Mouse (Mus musculus) limb, embryonic 14.5 days (tissue): ENCODE data around the gene Fbxo7. TPM values are rescaled to one million over a fixed set of nuclear protein-coding genes. Genes with fewer than 3 reads are reported as not detected.

Experiments used
- ATAC-seq: fragments of 200-750 bp; cut with Nextera tagmentation; 2 replicates; pipeline ENCODE4 v1.8.0; 2017; ENCODE audit warnings: low read depth, moderate number of reproducible peaks, moderate TSS enrichment; ENCODE audit not compliant: low FRiP score
- DNase-seq: peaks from one replicate; pipeline ENCODE4 v3.0.0-alpha.2; 2015; ENCODE audit warnings: low spot score
- H3K27ac ChIP-seq: fragments of 300-500 bp; sonication (generic); replicated peaks from 2 replicates; pipeline ENCODE4 v1.5.1; 2014; ENCODE audit warnings: low read depth, mild to moderate bottlenecking, low read length, moderate library complexity, mixed read lengths
- H3K27me3 ChIP-seq: fragments of 300-500 bp; sonication (generic); 2 replicates; pipeline ENCODE4 v1.6.1; 2014; ENCODE audit warnings: low read length, mixed read lengths; ENCODE audit not compliant: control insufficient read depth, insufficient read depth
- H3K36me3 ChIP-seq: fragments of 300-500 bp; sonication (generic); 2 replicates; pipeline ENCODE4 v1.6.1; 2014; ENCODE audit warnings: mild to moderate bottlenecking, low read length, moderate library complexity, mixed read lengths; ENCODE audit not compliant: control insufficient read depth, insufficient read depth
- H3K4me1 ChIP-seq: fragments of 300-500 bp; sonication (generic); 2 replicates; pipeline ENCODE4 v1.6.1; 2014; ENCODE audit warnings: antibody characterized with exemption, low read length, mixed read lengths; ENCODE audit not compliant: control insufficient read depth, insufficient read depth
- H3K4me2 ChIP-seq: fragments of 300-500 bp; sonication (generic); replicated peaks from 2 replicates; pipeline ENCODE4 v1.6.1; 2014; ENCODE audit warnings: low read depth, mild to moderate bottlenecking, low read length, moderate library complexity; ENCODE audit not compliant: severe bottlenecking
- H3K4me3 ChIP-seq: fragments of 300-500 bp; sonication (generic); replicated peaks from 2 replicates; pipeline ENCODE4 v1.5.1; 2014; ENCODE audit warnings: low read length
- H3K9ac ChIP-seq: fragments of 300-500 bp; sonication (generic); 2 replicates; pipeline ENCODE4 v1.6.1; 2014; ENCODE audit warnings: mild to moderate bottlenecking, low read depth, low read length, moderate library complexity; ENCODE audit not compliant: severe bottlenecking
- H3K9me3 ChIP-seq: fragments of 300-500 bp; sonication (generic); 2 replicates; pipeline ENCODE4 v1.6.1; 2016; ENCODE audit warnings: low read length; ENCODE audit not compliant: control insufficient read depth
- POLR2A ChIP-seq: fragments of 200-500 bp; IDR thresholded peaks from 2 replicates; pipeline ENCODE4 v1.8.0; 2012; ENCODE audit warnings: inconsistent platforms, mild to moderate bottlenecking, moderate library complexity, borderline replicate concordance; ENCODE audit not compliant: insufficient read depth, insufficient read length; ENCODE audit errors: extremely low read depth
- WGBS: fragments of 180-500 bp; shearing (Covaris S2); extraction: QIAGEN DNeasy Blood & Tissue Kit; methylation state at CpG from one replicate; pipeline ENCODE4 v1.1.7; 2014; 5-methylcytosine and 5-hydroxymethylcytosine counted together
- polyA plus RNA-seq, 2 experiments: library from polyadenylated mRNA; depleted of rRNA in 1 of 2; stranded (reverse) in 1 of 2; unstranded in 1 of 2; fragments of >200 nt; fragmentation: Nextera tagmentation in 1 of 2; extraction: Ambion mirVana in 1 of 2; gene quantifications; 2 replicates each; pipeline versions ENCODE4 v1.2.1 to v1.2.3; 2012 to 2014

Fbxo7 gene
- polyA plus RNA-seq, 2 experiments: 32.4 to 33.7 TPM

DNA sequence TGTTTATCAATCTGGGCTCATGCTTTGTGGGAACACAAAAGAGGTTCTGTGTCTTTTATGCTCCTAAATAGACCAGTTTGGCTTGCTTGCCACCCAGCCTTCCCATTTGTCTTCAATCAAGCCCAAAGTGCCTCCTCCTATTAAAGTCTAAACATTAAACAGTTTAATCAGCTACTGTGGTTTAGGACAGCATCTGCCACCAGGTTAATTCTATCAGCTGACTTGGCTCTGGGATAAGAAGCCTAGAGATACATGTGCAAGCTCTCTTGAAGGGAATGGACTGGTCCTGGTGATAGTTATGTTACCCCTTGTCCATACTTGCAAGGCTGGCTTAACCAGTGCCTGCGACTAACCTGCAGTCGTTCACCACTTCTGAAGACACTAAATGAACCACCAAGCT is 28.8 kb downstream of the Fbxo7 start:
- Histone ChIP-seq H3K4me3 (no peak overlapping the region), H3K27ac (no peak overlapping the region), H3K36me3 (peaks cover 28% of the 10 kb centered on the region), H3K9ac (no peak overlapping the region), H3K27me3 (no peaks in the 10 kb centered on the region), H3K4me1 (no peaks in the 10 kb centered on the region), H3K9me3 (no peaks in the 10 kb centered on the region), H3K4me2 (no peak overlapping the region)
- 29% methylated on average over 2 of the region's 2 CpGs for WGBS
- no peak for TF ChIP-seq POLR2A
- DNase-seq (no peak), ATAC-seq (no peak)

DNA sequence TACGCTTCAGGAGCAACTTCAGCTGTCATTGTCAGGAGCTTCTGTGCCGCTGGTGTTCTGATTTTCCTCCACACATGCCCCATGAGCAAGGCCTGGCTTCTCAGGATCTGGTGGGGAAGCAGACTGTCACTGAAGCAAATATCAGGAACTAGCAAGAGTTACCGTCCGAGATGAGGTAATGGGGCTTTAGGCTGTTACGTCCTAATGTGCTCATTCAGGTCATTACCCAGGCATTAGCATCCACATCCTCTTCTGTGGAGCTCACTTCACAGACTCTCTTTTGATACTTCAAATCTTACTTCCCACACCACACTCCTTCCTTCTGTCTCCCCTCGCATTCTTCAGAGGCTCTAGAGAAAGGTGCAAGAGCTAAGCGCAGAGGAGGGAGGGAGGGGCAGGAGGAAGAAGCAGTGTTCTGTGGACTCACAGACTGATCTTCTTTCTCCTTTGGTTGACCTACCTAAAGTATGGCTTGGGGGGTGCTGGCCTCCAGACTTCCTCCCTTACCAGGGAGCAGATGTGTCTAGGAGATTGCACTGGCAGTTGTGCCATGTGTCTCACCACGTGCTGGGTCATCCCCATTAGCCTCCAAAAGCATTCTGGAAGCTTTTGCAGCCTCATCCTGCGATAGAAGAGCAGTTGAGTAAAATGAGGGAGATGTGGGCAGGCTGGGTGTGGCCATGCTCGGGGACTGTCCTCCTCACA is 31.2 kb downstream of the Fbxo7 start:
- TF ChIP-seq POLR2A: no peak
- no peak overlapping the region for H3K4me3 ChIP-seq
- H3K36me3 ChIP-seq: peaks cover 14% of the 10 kb centered on the region
- no peaks in the 10 kb centered on the region for H3K27me3 ChIP-seq
- no peak overlapping the region for H3K9ac ChIP-seq
- H3K4me2 ChIP-seq: no peak overlapping the region
- 74% methylated on average over 10 of the region's 10 CpGs for WGBS
- no peaks in the 10 kb centered on the region for H3K9me3 ChIP-seq
- H3K27ac ChIP-seq: no peak overlapping the region
- no peak for DNase-seq
- no peaks in the 10 kb centered on the region for H3K4me1 ChIP-seq
- ATAC-seq: no peak

DNA sequence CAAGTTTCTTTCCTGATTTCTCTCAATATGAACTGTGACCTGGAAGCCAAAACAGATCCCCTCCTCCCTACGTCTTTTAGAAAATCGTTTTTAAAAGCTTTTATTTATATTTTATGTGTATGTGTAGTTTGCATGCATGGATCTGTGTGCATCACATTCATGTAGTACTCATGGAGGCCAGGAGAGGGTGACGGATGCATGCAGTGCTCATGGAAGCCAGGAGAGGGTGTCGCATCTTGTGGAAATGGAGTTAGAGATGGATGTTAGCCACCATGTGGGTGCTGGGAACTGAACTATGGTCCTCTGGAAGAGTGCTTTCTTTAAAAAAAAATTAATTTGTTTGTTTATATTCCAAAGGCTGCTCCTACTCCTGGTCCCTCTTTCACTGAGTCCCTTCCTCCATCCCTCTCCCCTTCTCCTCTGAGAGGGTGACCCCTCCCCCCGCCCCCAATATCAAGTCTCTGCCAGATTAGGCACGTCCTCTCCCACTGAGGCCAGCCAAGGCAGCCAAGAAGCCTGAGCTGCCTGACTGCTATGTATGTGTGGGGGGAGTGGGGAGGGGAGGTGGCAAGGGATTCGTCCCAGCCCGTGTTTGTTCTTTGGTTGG is 34.6 kb downstream of the Fbxo7 start:
- H3K27me3 ChIP-seq: no peaks in the 10 kb centered on the region
- TF ChIP-seq POLR2A: no peak
- no peak for DNase-seq
- H3K4me2 ChIP-seq: no peak overlapping the region
- no peak overlapping the region for H3K27ac ChIP-seq
- H3K9ac ChIP-seq: no peak overlapping the region
- peaks cover 4% of the 10 kb centered on the region; the same call in 1 of the 2 replicates for H3K36me3 ChIP-seq
- ATAC-seq: no peak
- H3K9me3 ChIP-seq: no peaks in the 10 kb centered on the region
- no peak overlapping the region for H3K4me3 ChIP-seq
- 90% methylated on average over 8 of the region's 8 CpGs for WGBS
- peaks cover 4% of the 10 kb centered on the region; the same call in 1 of the 2 replicates for H3K4me1 ChIP-seq

DNA sequence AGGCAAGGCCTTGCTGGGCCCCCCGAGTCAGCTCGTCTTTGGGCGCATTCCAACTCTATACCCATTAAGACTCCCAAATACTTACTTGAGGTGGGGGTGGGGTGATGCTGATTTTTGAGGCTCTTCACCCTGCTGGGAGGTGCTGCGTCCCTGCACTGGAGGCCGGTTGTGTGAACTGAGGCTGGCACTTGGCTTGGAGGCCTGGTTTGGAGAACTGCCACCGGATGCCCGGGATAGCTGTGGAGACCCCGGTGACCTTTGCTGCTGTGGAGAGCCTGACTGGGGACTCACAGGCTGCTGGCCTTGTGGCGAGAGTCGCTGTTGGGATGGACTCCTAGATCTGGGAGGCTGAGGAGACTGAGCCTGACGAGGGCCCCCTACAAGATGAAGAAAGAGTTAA is 35.5 kb downstream of the Fbxo7 start:
- no peaks in the 10 kb centered on the region for H3K27me3 ChIP-seq
- 86% methylated on average over 11 of the region's 11 CpGs for WGBS
- peaks cover 2% of the 10 kb centered on the region; the same call in 1 of the 2 replicates for H3K36me3 ChIP-seq
- ATAC-seq: no peak
- H3K9ac ChIP-seq: no peak overlapping the region
- no peaks in the 10 kb centered on the region for H3K9me3 ChIP-seq
- no peak overlapping the region for H3K27ac ChIP-seq
- peaks cover 4% of the 10 kb centered on the region; the same call in 1 of the 2 replicates for H3K4me1 ChIP-seq
- H3K4me3 ChIP-seq: no peak overlapping the region
- DNase-seq: no peak
- TF ChIP-seq POLR2A: no peak
- no peak overlapping the region for H3K4me2 ChIP-seq

DNA sequence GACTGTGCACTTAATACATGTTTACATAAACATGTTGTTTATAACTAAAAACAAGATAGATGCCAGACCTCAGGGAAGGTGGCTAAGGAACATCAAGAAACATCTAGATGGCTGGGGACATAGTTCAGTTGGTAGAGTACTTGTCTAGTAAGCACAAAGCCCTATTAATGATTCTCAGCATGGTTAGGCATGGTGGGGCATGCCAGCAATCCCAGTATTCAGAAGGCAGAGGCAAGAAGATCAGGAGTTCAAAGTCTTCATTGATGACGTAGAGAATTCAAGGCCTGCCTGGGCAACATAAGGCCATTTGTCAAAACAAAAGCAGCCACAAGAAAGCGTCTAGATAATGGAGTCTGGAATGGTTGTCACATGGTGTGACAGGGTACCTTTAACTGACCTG is 35.9 kb downstream of the Fbxo7 start:
- Histone ChIP-seq H3K4me3 (no peak overlapping the region), H3K27me3 (no peaks in the 10 kb centered on the region), H3K4me1 (peaks cover 4% of the 10 kb centered on the region; the same call in 1 of the 2 replicates), H3K4me2 (no peak overlapping the region), H3K27ac (no peak overlapping the region), H3K36me3 (peaks cover 2% of the 10 kb centered on the region; the same call in 1 of the 2 replicates), H3K9me3 (no peaks in the 10 kb centered on the region), H3K9ac (no peak overlapping the region)
- no peak for TF ChIP-seq POLR2A
- ATAC-seq (no peak), DNase-seq (no peak)
- 60% methylated on average over 2 of the region's 2 CpGs for WGBS
